Mouse (Mus musculus): Measurements from ENCODE around the gene Fyn.

Gene Fyn

DNA sequence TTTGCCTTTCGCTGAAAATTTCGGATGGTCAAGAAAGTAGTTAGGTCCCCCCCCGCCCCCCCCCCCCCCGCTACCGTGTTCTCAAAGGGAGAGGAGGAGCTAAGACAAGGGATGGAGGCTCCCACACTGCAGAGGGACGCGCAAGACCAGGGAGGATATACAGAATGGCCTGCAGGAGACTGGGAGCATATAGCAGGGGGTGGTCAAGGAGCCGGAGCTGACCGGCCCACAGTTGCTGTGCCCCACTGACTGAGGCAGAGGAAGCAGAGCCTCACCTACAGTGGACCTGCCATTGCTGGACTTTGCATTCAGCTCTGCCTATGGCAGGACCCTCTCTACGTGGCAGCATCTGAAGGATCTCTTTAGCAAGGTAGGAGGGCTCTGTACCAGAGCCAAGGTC lies 10.6 kb downstream of the Fyn start:
- DNase-seq (ENCODE audit: low spot score), result no peak

DNA sequence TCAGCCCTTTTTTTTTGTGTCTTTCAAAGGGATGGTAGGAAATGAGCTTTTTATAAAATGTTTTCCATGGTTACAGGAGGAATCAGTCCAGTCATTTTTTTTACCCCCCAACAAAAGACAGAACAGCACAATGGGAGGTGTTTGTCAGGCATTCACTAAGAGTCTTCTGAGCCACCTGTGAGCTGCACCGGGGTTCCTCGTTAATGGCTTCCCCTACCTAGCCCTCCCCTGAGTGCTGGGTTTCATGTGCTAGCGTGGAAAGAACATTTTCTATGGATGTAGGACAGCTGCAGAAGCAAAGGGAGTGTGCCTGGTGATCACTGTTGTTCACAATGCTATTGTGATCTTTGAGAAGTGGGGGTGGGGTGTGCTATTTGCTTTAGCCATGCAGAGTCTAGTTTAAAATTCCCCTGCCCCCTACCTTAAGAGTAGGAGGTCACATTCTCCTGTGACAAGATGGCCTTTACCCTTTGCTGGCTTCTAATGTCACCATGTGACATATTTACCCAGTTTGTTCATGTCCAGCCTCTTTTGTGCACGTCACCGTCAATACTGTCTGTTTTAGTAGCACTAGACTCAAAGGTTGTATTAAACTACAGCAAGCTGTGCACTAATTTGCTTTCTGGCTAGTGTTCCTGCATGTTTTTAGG lies 11.2 kb downstream of the Fyn start:
- DNase-seq (ENCODE audit: low spot score), result no peak

DNA sequence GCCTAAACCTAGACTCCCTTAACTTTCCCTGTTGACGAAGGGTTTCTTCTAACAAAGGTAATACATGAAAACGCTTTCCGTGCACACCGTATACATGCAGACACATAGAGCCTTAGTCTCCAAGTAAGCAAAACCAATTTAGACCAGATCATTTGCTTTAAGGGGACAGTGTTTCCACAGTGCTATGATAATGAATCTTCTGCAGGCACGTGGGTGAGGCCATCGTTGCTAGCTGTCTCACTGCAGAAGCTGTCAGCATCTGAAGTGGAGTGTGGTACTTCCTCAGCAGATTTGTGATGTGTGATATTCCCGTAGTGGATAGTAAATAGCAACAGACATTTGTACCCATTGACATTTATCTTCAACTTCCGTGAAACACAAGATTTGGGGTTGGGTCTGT lies 16.6 kb downstream of the Fyn start:
- DNase-seq (ENCODE audit: low spot score), result no peak

DNA sequence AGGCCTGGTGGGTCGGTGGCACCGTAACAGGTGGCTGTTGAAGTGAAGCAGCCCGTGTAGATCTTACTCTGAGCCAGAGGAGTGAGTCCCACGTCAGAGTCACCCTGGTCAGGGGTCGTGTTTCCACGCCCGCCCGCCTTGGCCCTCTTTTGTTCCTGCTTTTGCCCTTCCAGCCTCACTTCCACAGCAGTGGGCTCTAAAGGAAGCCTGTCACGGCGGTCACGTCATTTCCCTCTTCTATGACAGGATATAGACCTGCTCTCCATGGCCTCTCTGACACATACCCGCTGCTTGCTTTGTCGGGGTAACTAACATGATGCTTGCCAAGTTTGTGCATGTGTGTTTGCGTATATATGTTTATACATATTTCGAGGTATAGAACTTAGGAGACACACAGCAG lies 17.5 kb downstream of the Fyn start:
- DNase-seq (ENCODE audit: low spot score), result no peak

DNA sequence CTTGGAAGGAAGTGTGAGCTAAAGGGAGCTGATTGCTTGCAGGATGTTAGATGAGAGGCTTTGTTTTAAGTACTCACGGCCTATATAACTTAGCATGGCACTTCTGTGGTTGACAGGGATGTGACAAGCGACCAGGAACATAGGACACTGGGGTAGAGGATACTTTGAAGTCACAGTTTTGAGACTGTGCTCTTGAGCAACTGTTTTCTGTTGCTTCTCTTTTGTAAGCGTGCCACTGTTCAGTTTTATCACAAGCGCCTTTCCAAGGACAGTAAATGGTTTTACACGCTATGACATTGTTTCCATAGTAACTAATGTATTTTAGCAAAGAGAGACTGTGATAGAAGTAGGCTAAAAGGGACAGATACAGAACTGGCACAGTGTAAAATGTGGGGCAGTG lies 18.4 kb downstream of the Fyn start:
- peak; percentile 22 for DNase-seq (ENCODE audit: low spot score)

DNA sequence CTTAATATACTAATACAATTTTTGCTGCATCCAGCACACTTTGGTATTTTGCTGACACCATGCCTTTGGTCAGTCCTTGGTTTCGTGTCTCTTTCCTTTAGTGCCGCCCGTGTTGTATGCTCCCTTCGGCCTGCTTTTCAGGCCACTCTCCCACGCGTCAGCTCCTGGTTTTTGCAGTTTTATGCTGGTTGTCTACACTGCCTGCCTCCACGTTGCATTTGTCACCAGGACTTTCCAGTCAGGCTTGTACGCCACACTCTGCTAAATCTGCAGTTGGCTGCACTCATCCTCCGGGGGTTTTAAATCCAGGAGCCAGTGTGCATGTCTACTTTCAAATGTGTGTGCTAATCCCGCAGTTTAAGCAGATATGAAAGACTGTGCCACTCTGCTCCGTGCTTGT lies 18.9 kb downstream of the Fyn start:
- DNase-seq (ENCODE audit: low spot score), result no peak

DNA sequence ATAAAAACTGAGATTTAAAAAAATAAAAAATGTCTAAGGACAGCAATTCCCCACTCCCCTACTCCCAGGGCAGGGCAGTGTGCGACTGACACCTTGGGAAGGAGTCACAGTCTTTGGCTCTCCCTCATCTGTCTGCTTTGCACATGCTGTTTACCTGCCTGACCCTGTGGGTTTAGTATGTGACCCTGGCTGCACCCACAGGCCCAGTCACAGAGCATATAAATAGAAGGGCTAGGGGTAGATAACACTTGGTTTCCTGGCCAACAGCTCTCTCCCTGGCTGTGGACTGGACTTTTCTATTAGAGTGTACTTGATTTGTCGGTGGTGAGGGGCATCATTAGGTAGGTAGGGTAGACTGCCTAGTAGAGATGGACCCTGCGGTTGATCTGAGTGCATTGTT lies 19.5 kb downstream of the Fyn start:
- DNase-seq (ENCODE audit: low spot score), result no peak

DNA sequence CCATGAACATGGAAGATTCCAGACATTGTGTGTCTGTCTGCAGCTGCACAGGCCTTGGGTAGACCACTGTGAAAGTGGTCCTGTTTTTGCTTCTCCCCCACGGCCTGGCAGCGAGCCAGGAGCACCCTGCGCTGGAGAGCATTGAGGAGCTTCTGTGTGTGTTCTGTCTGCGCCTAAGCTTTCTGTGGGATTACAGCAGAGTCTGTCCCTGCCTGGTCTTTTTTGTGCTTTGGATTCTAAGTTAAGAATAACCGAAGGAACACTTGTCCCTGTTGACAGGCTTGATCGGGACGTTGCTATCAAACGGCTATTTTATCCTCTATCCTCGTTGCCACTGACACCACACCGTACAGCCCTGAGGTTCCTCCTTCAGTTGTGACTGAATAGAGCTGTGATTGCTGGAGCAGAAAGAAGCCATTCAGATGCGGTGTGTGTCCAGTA lies 20.8 kb downstream of the Fyn start:
- no peak for DNase-seq (ENCODE audit: low spot score)

DNA sequence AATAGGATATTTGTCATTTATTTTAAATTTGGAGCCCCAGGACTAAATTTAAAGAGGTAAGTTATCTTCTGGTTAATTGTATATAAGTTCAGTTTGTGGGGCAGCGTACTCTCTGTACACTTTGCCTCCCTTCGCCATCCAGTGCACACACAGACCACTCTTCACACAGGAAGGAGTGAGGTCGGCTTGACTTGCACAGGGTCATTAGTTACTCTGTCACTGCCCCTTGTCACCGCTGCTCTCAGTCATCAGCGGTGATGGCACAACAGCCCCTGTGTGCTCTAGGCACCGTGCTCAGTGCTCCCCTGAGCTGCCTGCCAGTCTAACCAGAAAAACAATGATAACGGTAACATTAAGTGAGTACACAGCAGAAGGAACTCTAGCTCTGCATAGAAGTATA lies 21.9 kb downstream of the Fyn start:
- no peak for DNase-seq (ENCODE audit: low spot score)

DNA sequence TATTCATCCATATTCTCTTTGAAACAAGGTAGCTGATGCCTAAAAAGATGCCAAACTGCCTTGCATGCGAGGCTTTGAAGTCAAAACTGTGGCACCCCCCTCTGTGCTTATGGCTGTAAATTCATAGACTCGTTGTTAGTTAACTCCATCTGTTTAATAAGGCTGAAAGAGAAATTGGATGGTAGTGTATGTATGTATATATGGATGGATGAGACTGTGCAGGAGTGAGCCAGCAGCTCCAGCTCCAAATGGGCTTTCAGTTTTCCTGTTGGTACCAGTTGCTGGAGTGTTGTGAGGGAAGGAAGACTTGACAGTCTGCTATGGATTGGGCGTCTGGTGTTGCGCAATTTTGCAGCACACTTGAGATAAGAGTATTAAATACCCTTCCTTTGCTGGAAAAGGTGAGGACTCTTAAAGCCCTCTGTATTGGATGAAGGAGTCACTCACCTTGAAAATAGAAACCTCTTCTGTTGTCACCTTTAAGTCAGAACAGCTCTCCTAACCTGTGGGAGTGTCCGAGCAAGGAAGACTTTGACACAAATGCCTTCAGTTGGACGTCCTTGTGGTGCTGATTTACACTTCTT lies 24.3 kb downstream of the Fyn start:
- DNase-seq (ENCODE audit: low spot score), result no peak

DNA sequence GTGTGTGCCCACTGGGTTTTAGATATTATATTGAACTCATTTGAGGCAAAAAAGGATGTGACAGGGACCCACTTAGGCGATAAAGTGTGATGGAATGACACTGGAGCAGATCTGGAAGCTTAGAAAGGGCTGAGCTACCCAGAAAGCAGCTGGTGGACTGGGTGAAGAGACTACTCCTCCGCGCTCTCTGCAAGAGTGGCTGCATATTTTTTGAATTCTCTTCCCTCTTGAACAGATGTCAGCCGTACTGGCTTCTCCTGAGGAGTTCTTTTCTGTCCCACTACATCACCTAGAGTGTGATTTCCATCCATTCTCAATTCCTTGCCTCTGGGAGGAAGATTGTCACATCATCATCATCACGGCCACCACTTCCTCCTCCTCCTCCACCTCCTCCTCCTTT lies 26.9 kb downstream of the Fyn start:
- no peak for DNase-seq (ENCODE audit: low spot score)

DNA sequence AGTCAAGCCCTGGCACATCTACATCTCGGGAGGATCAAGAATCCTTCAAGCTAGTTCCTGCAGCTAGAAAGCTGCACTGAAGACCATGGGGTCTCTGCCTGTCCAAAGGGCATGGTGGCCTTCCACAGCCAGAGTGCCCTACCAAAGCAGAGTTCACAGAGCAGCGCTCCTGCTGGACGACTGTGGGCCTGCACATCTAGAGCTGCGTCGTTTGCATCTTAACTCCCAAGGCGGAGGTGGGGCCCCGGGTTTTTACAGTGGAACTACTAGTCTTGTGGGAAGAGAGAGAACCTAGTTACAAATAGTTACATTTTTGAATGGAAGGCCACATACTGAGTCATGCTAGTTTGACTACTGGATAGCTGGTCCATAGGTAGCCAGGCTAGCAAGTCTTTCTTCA lies 30.3 kb downstream of the Fyn start:
- DNase-seq (ENCODE audit: low spot score), result no peak

DNA sequence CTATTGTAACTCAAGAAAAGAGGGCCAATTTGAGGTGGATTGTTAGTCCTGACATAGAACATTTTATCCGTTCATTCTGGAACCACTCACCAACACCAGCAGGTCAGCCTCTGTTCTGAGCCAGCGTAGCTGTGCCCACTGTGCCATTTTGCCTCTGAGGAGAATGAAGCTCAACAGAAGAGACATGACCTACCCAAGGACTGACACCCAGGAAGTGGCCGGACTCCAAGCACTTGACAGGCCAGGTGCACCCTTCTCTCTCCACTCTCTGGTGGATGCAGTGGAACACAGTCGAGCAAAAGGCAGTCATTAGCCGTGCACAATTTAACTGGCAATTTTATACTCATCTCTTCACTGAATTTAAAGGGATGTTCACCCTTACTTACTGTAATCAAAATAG lies 31.5 kb downstream of the Fyn start:
- DNase-seq (ENCODE audit: low spot score), result no peak

DNA sequence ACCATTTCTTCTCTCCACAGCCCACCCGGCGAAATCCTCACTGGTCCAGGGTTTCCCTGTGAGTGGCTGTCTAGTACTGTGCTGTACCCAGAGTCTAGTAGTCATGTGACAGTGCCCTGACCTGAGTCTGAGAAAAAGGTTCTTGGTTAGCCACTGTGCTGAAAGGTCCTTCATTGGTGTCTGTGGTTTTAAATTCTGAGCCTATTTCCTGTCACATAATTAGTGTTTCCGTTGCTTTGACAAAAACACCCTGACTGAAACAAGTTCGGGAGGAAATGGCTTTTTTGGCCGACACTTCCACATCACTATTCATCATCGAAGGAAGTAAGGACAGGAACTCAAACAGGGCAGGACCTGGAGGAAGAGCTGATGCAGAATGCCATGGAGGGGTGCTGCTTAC lies 33.8 kb downstream of the Fyn start:
- no peak for DNase-seq (ENCODE audit: low spot score)

DNA sequence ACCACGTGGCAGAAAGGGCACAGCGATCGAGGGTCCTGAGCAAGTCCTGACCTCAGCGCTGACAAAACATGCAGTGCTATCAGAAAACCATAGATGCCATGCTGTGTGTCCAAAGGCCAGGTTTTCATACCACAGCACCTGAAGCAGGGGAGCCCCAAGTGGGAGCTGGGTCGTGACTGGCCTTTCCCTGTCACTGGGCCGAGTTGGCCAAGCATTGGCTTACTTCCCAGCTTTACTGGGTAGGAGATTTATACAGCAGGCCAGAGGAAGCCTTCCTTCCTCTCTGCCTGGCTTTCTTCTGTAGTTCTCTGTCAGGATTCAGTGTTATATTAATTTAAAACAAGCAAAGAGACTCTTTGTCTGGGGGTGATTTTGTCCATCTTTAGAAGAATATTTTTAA lies 35.1 kb downstream of the Fyn start:
- no peak for DNase-seq (ENCODE audit: low spot score)

DNA sequence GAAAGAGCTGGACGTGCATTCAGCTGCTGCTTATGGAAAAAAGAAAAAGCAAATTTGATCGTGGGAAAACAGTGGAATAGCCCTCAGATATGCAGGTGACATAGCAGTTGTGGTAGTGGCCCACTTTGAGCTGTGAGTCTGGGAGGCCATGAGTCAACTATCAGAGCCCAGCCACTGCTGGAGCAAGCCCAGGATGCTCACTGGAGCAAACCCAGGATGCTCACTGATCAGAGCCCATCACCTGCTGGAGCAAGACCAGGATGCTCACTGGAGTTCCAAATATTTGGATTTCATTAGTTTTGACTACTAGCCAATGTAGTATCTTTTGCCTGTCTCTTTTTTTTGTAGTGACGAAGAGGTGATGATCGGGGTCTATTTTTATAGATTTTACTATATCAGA lies 35.5 kb downstream of the Fyn start:
- DNase-seq (ENCODE audit: low spot score), result no peak

DNA sequence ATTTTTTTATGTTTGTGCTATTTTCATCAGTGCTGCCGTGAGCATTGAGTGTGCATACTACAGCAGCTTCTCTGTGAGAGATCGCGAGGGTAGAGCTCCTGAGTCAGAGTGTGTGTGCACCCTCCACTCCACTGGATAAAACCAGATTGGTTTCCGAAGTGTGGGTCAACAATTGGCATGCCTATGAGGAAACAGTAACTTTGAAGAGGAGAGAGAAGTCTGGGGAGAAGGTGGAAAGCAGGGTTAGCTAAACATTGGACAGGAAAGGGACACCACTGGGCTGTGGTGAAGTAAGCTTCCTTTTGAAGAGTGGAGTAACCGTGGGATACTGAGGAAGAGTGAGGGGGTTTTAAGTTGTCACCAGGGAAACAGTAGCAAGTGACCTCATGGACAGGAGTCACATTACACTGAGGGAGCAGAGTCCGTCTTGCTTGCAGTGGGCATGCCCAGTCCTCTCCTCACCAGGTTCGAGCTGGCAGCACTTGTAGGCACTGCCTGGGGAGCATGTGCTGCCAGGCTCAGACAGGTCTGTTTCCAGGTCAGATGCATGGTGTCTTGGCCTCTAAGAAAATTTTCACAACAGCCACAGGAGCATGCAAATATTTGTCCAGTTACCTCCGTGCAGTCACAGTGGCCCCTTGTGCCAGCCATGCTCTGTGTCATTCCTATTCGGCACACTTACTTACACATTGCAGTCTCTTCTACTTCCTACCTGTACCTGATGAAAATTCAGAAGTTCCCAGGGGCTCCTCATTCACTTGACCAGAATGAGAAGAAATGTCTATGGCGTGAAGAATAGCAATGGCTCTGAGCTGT lies 37.5 kb downstream of the Fyn start:
- no peak for DNase-seq (ENCODE audit: low spot score)

DNA sequence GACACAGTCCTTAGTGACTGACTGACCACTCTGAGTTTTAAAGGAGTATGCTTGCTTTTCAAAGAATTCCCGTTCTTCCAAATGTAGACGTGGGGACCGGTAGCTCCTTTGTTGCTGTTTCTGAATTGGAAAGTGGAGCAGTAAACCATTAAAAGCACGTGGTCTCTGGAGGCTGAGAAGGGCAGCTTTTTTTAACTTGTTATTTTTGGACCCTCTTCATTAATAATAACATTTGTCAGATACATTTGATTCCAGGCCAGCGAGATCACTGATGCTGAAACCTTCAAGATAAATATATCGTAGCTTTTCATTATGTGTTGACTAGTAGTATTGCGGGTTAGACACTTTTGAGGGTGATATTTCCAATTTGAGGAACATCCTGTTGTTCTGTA lies 38.1 kb downstream of the Fyn start:
- no peak for DNase-seq (ENCODE audit: low spot score)

DNA sequence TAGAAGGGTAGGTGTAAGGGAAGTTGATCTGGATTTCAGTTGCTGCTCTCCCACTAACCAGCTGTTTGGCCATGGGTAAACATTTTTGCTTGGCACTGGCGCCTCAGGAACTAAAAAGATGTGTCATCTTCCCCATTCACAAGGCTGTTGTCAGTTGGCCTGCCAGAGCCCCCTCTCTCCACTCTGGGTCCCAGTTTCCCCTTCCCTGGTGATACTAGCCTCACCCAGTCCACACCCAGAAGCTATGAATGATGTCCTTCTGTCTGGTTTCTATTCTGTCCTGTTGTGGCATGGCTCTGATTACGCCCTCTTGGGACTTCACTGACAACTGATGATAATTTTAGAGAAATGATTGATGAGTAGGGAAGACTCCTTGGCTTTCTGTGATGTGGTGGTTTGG lies 38.9 kb downstream of the Fyn start:
- no peak for DNase-seq (ENCODE audit: low spot score)

DNA sequence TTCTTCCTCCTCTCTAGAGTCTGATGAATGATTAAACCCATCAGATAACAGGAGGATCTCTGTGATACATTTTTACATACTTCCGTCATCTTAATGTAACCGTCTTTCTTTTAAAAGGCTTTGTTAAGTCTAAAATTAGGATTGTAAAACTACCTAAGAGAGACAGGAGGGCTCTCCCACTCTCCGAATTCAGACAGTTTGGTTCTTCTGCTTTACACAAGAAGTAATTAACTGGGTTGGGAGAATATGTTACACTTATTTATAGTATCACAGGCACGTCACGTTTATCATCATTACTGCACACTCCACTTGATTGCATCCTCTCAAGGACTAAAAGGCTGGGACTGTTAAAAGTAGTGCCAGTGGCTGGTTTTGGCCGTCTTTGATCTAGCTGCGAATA lies 40.9 kb downstream of the Fyn start:
- no peak for DNase-seq (ENCODE audit: low spot score)

DNA sequence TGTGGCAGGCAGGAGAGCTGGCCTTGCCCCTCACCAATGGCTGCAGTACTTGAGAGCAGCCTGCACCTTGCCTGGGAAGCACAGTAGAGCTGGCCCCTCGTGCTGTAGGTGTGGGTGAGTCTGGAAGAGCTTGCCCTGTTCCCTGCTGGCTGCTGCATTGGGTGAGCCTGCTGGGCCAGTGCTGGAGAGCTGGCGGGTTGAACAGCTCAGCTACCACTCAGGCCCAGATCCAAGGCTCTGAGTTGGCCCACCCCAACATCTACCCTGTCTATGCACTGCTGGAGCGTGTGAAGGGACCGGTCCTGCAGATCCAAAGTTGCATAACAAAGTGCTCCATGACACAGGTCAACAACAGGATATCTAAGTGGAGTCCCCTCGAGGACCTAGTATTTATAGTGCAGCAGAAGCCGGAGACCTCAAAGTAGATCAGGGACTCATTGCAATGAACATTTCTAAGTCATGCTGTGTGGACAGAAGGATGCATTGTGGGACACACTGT lies 41.5 kb downstream of the Fyn start:
- no peak for DNase-seq (ENCODE audit: low spot score)

DNA sequence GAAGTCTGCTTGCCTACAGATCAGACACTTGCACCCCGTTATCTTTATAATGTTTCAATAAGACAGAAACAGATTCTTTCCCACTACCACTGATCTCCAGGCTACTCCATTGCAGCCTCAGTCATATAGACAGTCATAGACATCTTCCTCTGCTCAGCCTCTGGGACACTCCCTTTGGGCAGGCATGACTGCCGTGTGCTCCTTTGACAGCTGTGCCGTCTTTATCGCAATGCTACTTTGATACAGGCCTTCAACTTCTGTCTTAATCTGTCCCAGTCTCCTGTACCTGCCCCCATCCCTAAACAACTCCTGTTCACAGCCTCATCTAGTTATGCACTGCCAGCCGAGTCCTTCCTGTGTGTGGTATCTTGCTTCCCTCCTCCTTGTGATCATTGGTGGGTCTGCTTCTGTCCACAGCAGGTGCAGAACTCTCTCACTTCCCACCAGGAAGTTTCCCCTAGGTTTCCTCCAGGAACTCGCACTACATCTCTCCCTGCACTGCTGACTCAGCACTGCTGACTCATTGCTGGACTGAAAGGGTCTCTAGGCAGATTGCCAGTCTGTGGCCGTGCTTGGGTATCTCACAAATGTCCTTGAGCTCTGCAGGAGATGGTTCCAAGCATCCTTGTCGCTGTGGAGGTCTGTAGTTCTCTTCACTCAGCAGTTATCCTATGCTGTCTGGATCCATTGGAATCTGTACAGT lies 43.4 kb downstream of the Fyn start:
- DNase-seq (ENCODE audit: low spot score), result no peak
